Mouse (Mus musculus) ES-E14 (cell line): ENCODE data around the gene Ankfy1. TPM values are rescaled to one million over a fixed set of nuclear protein-coding genes. Genes with fewer than 3 reads are reported as not detected.

Source experiments
- DNase-seq: peaks from one replicate; pipeline ENCODE4 v3.0.0-alpha.2; 2013; ENCODE audit warnings: low read depth, low spot score
- H3K27ac ChIP-seq: 2 replicates; pipeline ENCODE4 v1.5.1; 2012; ENCODE audit warnings: low read depth, mild to moderate bottlenecking, low read length, moderate library complexity, mixed read lengths; ENCODE audit not compliant: poor library complexity, insufficient read depth, severe bottlenecking
- H3K36me3 ChIP-seq: 2 replicates; pipeline ENCODE4 v1.6.1; 2012; ENCODE audit warnings: mild to moderate bottlenecking, low read length, moderate library complexity, mixed read lengths; ENCODE audit not compliant: control insufficient read depth, poor library complexity, insufficient read depth, severe bottlenecking
- H3K4me1 ChIP-seq, 2 experiments: fragments of 150-350 bp in 1 of 2; sonication (generic) in 1 of 2; 2 replicates each; pipeline ENCODE4 v1.6.1; 2012; ENCODE audit warnings: low read length in 2 of 2, mild to moderate bottlenecking in 1 of 2, mixed read lengths in 1 of 2; ENCODE audit not compliant: control insufficient read depth in 2 of 2, insufficient read depth in 2 of 2, poor library complexity in 1 of 2
- H3K4me3 ChIP-seq, 2 experiments: fragments of 150-350 bp in 1 of 2; sonication (generic) in 1 of 2; 2 replicates each; pipeline ENCODE4 v1.5.1; 2012; ENCODE audit warnings: low read length in 2 of 2, low read depth in 1 of 2, mild to moderate bottlenecking in 1 of 2, mixed read lengths in 1 of 2; ENCODE audit not compliant: insufficient read depth in 1 of 2, poor library complexity in 1 of 2, severe bottlenecking in 1 of 2
- H3K9ac ChIP-seq: 2 replicates; pipeline ENCODE4 v1.6.1; 2012; ENCODE audit warnings: low read depth, mild to moderate bottlenecking, low read length, mixed read lengths; ENCODE audit not compliant: poor library complexity, insufficient read depth, severe bottlenecking
- H3K9me3 ChIP-seq: fragments of 150-350 bp; sonication (generic); 2 replicates; pipeline ENCODE4 v1.6.1; 2012; ENCODE audit warnings: low read depth, mild to moderate bottlenecking, low read length; ENCODE audit not compliant: control insufficient read depth, insufficient read depth
- CHD2 ChIP-seq: IDR thresholded peaks from 2 replicates; pipeline ENCODE4 v1.6.1; 2014; ENCODE audit warnings: mild to moderate bottlenecking, low read depth, low read length, inconsistent platforms
- HCFC1 ChIP-seq: IDR thresholded peaks from 2 replicates; pipeline ENCODE4 v1.6.1; 2012; ENCODE audit warnings: low read length, inconsistent platforms, borderline replicate concordance; ENCODE audit not compliant: insufficient read depth
- MAFK ChIP-seq: IDR thresholded peaks from 2 replicates; pipeline ENCODE4 v1.6.1; 2014; ENCODE audit warnings: mild to moderate bottlenecking, low read depth, low read length, inconsistent platforms; ENCODE audit not compliant: insufficient read depth
- ZC3H11A ChIP-seq: IDR thresholded peaks from 2 replicates; pipeline ENCODE4 v1.6.1; 2012; ENCODE audit warnings: low read depth, mild to moderate bottlenecking, inconsistent platforms, low read length, borderline replicate concordance
- ZNF384 ChIP-seq: IDR thresholded peaks from 2 replicates; pipeline ENCODE4 v1.6.1; 2012; ENCODE audit warnings: low read depth, low read length, inconsistent platforms
- in situ Hi-C, 2 experiments: fragments of 600-800 bp; cut with MboI; formaldehyde crosslinking; loops; one replicate each; pipeline ENCODE4 v1.15.1; 2025; ENCODE audit warnings: low sequenced_read_pairs in 2 of 2, inconsistent platforms in 1 of 2; ENCODE audit not compliant: unreplicated experiment in 2 of 2
- total RNA-seq: library from RNA; depleted of rRNA; stranded (reverse); fragments of 300-350 nt; gene quantifications from 2 replicates; pipeline ENCODE4 v1.2.3, GENCODE M21; 2012

The Ankfy1 gene
- total RNA-seq, 1 experiment = 31.5 TPM

- H3K36me3 ChIP-seq = peaks cover 28% of the 10 kb centered on the region
- TF ChIP-seq CHD2 (no peak), ZC3H11A (no peak), ZNF384 (no peak), MAFK (no peak), HCFC1 (no peak)
- H3K4me1 ChIP-seq = no peaks in the 10 kb centered on the region
- H3K27ac ChIP-seq = no peak overlapping the region
- in situ Hi-C loops = no loop called here
- DNase-seq = no peak
- no peak overlapping the region for H3K9ac ChIP-seq
- no peaks in the 10 kb centered on the region for H3K9me3 ChIP-seq
- no peak overlapping the region for H3K4me3 ChIP-seq
Measured at GRCm38 (mm10) chr11:72751956-72752355, 62.1 kb downstream of the Ankfy1 start.

GRCm38 (mm10) chr11:72758316-72758715 lies 68.5 kb downstream of the Ankfy1 start:
- peaks cover 34% of the 10 kb centered on the region for H3K36me3 ChIP-seq
- TF ChIP-seq ZNF384 (no peak), MAFK (no peak), HCFC1 (no peak), CHD2 (no peak), ZC3H11A (no peak)

GRCm38 (mm10) chr11:72759581-72759980 lies 69.8 kb downstream of the Ankfy1 start:
- no peak for DNase-seq
- in situ Hi-C loops = no loop called here
- Histone ChIP-seq H3K36me3 (peaks cover 31% of the 10 kb centered on the region), H3K9ac (no peak overlapping the region), H3K9me3 (no peaks in the 10 kb centered on the region), H3K4me3 (no peak overlapping the region), H3K27ac (no peak overlapping the region), H3K4me1 (no peaks in the 10 kb centered on the region)
- TF ChIP-seq CHD2 (no peak), MAFK (no peak), ZNF384 (no peak), ZC3H11A (no peak), HCFC1 (no peak)

More at GRCm38 (mm10) chr11:72758316-72758715, 68.5 kb downstream of the Ankfy1 start:
- no peak overlapping the region for H3K9ac ChIP-seq
- no peak for DNase-seq
- H3K4me1 ChIP-seq = no peaks in the 10 kb centered on the region
- H3K27ac ChIP-seq = no peak overlapping the region
- H3K9me3 ChIP-seq = no peaks in the 10 kb centered on the region
- no peak overlapping the region for H3K4me3 ChIP-seq
- in situ Hi-C loops = no loop called here

GRCm38 (mm10) chr11:72760781-72761180 lies 71.0 kb downstream of the Ankfy1 start:
- no peak for DNase-seq
- no peak overlapping the region for H3K4me3 ChIP-seq
- in situ Hi-C loops = no loop called here
- no peak overlapping the region for H3K9ac ChIP-seq
- no peaks in the 10 kb centered on the region for H3K9me3 ChIP-seq
- H3K27ac ChIP-seq = no peak overlapping the region
- no peaks in the 10 kb centered on the region for H3K4me1 ChIP-seq
- TF ChIP-seq CHD2 (no peak), MAFK (0 out of 2 replicates have a peak, but pooled peaks have one; percentile 31)
- peaks cover 32% of the 10 kb centered on the region for H3K36me3 ChIP-seq

- no peak overlapping the region for H3K27ac ChIP-seq
- no peak overlapping the region for H3K4me3 ChIP-seq
- peaks cover 19% of the 10 kb centered on the region for H3K36me3 ChIP-seq
- DNase-seq = no peak
- in situ Hi-C loops = no loop called here
- H3K9ac ChIP-seq = no peak overlapping the region
- no peaks in the 10 kb centered on the region for H3K9me3 ChIP-seq
- no peaks in the 10 kb centered on the region for H3K4me1 ChIP-seq
- TF ChIP-seq CHD2 = no peak
- no peak for TF ChIP-seq ZNF384
- no peak for TF ChIP-seq HCFC1
- no peak for TF ChIP-seq ZC3H11A
- TF ChIP-seq MAFK = no peak
Measured at GRCm38 (mm10) chr11:72764270-72764669, 74.5 kb downstream of the Ankfy1 start.
